Mouse (Mus musculus) forebrain, embryonic 12.5 days (tissue): ENCODE data around the gene Eme1. TPM values are rescaled to one million over a fixed set of nuclear protein-coding genes. Genes with fewer than 3 reads are reported as not detected.
A peak's percentile ranks its signal among the peaks of the same experiment; 100 is the strongest.
"Not testable (repeated sequence)": the region's sequence is repeated elsewhere in the genome, so short reads cannot be mapped to it uniquely, and the experiment has no call there.

Experiments used
- ATAC-seq: fragments of 200-750 bp; cut with Nextera tagmentation; 2 replicates; pipeline ENCODE4 v1.8.0; 2017; ENCODE audit warnings: moderate TSS enrichment; ENCODE audit not compliant: low FRiP score
- H3K27ac ChIP-seq: fragments of 300-500 bp; sonication (generic); 2 replicates; pipeline ENCODE4 v1.5.1; 2016; ENCODE audit warnings: mild to moderate bottlenecking
- H3K27me3 ChIP-seq: fragments of 300-500 bp; sonication (generic); 2 replicates; pipeline ENCODE4 v1.6.1; 2016; ENCODE audit warnings: mild to moderate bottlenecking
- H3K36me3 ChIP-seq: fragments of 300-500 bp; sonication (generic); replicated peaks from 2 replicates; pipeline ENCODE4 v1.6.1; 2016; ENCODE audit warnings: mild to moderate bottlenecking
- H3K4me1 ChIP-seq: fragments of 300-500 bp; sonication (generic); 2 replicates; pipeline ENCODE4 v1.6.1; 2016
- H3K4me2 ChIP-seq: fragments of 300-500 bp; sonication (generic); 2 replicates; pipeline ENCODE4 v1.6.1; 2016; ENCODE audit warnings: mild to moderate bottlenecking, moderate library complexity
- H3K4me3 ChIP-seq: fragments of 300-500 bp; sonication (generic); replicated peaks from 2 replicates; pipeline ENCODE4 v1.5.1; 2016; ENCODE audit warnings: mild to moderate bottlenecking
- H3K9ac ChIP-seq: fragments of 300-500 bp; sonication (generic); 2 replicates; pipeline ENCODE4 v1.6.1; 2016; ENCODE audit warnings: mild to moderate bottlenecking
- H3K9me3 ChIP-seq: fragments of 300-500 bp; sonication (generic); 2 replicates; pipeline ENCODE4 v1.6.1; 2016
- WGBS: fragments of 180-500 bp; shearing (Covaris S2); methylation state at CpG from one replicate; pipeline ENCODE4 v1.1.7; 2016; 5-methylcytosine and 5-hydroxymethylcytosine counted together
- polyA plus RNA-seq: library from polyadenylated mRNA; unstranded; fragments of >200 nt; fragmentation: Nextera tagmentation; extraction: Ambion mirVana; gene quantifications from 2 replicates; pipeline ENCODE4 v1.2.1, GENCODE M21; 2016

Gene Eme1
- polyA plus RNA-seq, 1 experiment from 2014 or later: 43.6 TPM

DNA sequence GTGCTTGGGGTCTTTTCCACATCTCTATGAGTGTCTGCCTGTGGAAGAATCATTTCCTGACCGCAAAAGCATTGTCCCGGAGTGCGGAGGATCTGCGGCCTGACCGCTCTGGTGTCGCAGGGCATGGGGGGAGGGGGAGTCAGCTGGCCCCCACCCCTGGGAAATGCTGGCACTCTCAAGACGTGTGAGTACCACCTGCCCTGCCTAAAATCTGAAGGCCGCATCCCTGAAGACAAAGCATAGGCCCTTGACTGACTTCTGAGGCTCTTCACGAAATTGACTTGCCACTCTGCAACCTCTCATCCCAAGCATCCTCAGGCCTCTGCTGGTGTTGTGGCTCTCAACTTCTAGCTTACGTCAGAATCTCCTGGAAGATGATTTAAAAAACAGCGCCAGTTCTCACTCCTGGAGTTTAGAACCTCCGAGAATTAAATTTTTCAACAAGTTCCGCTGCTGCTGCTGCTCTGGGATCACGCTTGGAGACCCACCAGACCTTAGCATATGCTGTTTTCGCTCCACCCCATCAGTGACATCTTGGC, 23.9 kb upstream of the Eme1 start:
- Histone ChIP-seq H3K4me1 (peaks cover 25% of the 10 kb centered on the region), H3K27ac (peak overlapping the region; percentile 87; the same call in 1 of the 2 replicates), H3K36me3 (no peaks in the 10 kb centered on the region), H3K4me3 (peak overlapping the region; percentile 83), H3K4me2 (peak overlapping the region; percentile 77), H3K9ac (peak overlapping the region; percentile 91), H3K27me3 (no peaks in the 10 kb centered on the region), H3K9me3 (no peaks in the 10 kb centered on the region)
- WGBS: 30% methylated on average over 15 of the region's 15 CpGs
- ATAC-seq: no peak

DNA sequence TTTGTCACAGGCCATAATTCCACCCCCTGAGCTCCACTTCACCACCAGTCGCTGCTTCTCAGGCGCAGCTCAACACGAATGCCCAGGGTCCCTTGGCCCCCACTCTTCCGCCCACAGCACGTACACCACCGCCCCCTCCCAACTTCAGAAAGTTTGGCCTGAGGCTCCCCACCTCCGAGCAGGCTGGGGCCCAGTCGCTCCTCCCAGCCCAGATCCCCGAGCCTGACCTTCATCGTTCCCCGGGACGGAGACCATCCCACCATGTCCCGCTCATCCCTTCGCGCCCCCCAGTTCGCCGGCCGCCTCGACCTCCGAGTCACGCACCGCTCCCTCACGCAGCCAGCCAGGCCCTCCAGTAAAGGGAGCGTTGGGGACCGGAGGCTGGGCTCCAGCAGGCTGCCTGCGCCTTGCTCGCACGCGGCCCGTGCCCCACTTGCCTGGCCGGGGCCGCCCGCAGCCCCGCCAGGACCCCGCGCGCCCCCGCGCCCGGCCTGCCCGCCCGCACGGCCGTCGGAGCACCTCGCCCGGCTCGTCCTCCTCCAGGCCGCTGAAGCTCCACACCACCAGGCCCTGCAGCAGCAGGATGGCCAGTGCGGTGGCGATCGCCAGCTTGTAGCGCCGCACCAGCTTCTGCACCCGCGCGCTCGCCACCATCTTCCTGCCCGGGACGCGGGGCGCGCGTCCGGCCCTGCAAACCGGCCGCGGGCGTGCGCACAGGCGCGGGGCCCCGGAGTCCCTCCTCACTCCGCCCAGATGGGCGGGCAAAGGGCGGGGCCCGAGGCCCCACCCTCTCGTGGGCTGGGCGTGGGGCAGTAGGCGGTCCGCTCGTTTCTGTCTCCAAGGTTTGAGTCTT, 23.2 kb upstream of the Eme1 start, which contains the start of gene Xylt2:
Gene Xylt2, minus strand, starts transcription at position 762 of the 853 bp plus-strand sequence.
- H3K4me3 ChIP-seq: peak within 1 kb of the TSS; percentile 83
- H3K4me2 ChIP-seq: peak within 1 kb of the TSS; percentile 77
- peak within 1 kb of the TSS; percentile 87 for H3K27ac ChIP-seq
- peak; percentile 95 for ATAC-seq
- no peaks in the 10 kb centered on the region for H3K36me3 ChIP-seq
- H3K9me3 ChIP-seq: no peaks in the 10 kb centered on the region
- no peaks in the 10 kb centered on the region for H3K27me3 ChIP-seq
- peak within 1 kb of the TSS; percentile 91 for H3K9ac ChIP-seq
- H3K4me1 ChIP-seq: peaks cover 25% of the 10 kb centered on the region
- WGBS: under 1% methylated on average over 80 of the region's 82 CpGs

DNA sequence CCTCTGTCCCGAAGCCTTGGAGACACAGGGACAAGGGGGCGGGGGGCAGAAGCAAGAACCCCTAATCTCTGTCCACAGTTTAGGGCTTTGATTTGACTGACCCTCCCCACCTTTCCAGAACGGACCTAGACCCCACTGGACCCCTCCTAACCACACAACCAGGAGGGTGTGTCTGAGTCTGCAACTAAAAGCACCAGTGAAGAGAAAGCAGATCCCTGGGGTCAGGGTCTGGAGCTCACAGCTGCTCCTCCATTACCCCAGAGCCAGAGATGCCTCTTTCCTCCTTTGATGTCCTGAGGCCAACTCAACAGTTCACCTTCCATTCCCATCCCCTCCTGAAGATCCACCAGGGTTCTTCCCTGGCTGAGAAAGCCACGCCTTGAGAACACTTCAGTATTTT, 22.5 kb upstream of the Eme1 start:
- H3K4me1 ChIP-seq: peaks cover 25% of the 10 kb centered on the region
- H3K9me3 ChIP-seq: no peaks in the 10 kb centered on the region
- no peaks in the 10 kb centered on the region for H3K27me3 ChIP-seq
- H3K36me3 ChIP-seq: no peaks in the 10 kb centered on the region
- no peak for ATAC-seq
- 48% methylated on average over 4 of the region's 4 CpGs for WGBS
- H3K9ac ChIP-seq: peak overlapping the region; percentile 91
- peak overlapping the region; percentile 77 for H3K4me2 ChIP-seq
- peak overlapping the region; percentile 83 for H3K4me3 ChIP-seq
- H3K27ac ChIP-seq: peak overlapping the region; percentile 87; the same call in 1 of the 2 replicates

DNA sequence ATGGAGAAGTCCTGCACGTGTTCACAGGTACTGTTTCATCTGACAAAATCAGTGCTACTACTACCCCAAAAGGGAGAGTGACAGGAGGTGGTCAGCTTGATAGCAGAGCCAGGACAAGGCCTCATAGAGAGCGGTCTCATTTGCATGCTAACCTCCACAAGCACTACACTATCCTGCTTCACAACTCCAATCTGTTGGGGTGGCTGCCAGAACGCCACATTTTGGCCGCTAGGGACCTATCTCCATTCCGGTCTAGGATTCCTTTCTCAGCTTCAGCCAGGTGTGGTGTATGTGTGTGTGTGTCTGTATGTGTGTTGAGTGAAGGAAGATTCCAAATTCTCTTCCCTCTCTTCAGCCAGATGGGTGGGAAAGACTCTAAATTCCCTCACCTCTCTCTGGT, 21.7 kb upstream of the Eme1 start:
- Histone ChIP-seq H3K27ac (no peak overlapping the region), H3K4me3 (no peak overlapping the region), H3K36me3 (peaks cover 2% of the 10 kb centered on the region; the same call in 1 of the 2 replicates), H3K9ac (no peak overlapping the region), H3K4me2 (no peak overlapping the region), H3K4me1 (peaks cover 25% of the 10 kb centered on the region), H3K9me3 (no peaks in the 10 kb centered on the region), H3K27me3 (no peaks in the 10 kb centered on the region)
- WGBS: 81% methylated on average over 5 of the region's 5 CpGs
- ATAC-seq: no peak

DNA sequence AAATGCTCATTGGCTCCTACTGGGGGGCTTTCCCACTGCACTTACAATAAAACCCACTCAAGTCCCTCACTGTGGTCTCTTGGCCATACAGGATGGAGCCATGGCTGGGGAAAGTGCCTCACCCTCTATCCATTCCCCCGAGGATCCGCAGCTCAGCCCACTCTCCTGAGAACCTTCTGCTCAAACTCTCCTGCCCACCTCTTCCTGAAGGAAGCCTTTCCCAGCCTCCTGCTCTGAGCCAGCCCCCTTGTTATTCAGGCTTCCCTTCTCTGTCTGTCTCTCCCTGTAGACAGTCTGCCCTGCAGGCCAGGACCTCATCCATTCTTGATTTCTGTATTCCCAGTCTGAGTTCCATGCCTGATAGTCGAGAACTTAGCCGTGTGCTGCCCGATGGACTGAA, 21.2 kb upstream of the Eme1 start:
- WGBS: 86% methylated on average over 5 of the region's 5 CpGs
- Histone ChIP-seq H3K4me2 (no peak overlapping the region), H3K9me3 (no peaks in the 10 kb centered on the region), H3K4me3 (no peak overlapping the region), H3K4me1 (peaks cover 25% of the 10 kb centered on the region), H3K9ac (0 out of 2 replicates have a peak overlapping the region, but pooled peaks have one; percentile 4), H3K27me3 (no peaks in the 10 kb centered on the region), H3K27ac (no peak overlapping the region), H3K36me3 (peaks cover 6% of the 10 kb centered on the region)
- no peak for ATAC-seq

DNA sequence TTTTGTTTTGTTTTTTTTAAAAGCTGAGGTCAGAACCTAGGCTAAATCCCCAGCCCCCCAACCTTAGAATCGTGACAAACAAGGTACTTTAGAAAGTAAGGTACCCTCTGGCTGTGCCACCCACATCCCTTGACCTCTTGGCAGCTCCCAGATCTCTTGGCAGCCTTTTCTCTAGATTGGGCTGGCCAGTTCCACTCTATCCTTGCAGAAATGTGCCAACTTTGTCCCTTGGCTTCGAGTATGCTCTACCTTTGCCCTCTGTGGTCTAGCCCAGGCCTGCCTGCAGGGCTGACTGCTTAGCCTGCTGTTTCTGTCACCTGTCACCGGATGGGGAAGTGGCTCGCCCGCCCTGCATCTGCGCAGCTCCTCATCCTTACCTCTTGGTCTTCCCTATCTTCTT, 11.5 kb upstream of the Eme1 start:
- Histone ChIP-seq H3K4me2 (no peak overlapping the region), H3K4me1 (no peaks in the 10 kb centered on the region), H3K27me3 (no peaks in the 10 kb centered on the region), H3K4me3 (no peak overlapping the region), H3K36me3 (peaks cover 85% of the 10 kb centered on the region), H3K9me3 (no peaks in the 10 kb centered on the region), H3K27ac (no peak overlapping the region), H3K9ac (no peak overlapping the region)
- no peak for ATAC-seq
- WGBS: 93% methylated on average over 6 of the region's 6 CpGs

DNA sequence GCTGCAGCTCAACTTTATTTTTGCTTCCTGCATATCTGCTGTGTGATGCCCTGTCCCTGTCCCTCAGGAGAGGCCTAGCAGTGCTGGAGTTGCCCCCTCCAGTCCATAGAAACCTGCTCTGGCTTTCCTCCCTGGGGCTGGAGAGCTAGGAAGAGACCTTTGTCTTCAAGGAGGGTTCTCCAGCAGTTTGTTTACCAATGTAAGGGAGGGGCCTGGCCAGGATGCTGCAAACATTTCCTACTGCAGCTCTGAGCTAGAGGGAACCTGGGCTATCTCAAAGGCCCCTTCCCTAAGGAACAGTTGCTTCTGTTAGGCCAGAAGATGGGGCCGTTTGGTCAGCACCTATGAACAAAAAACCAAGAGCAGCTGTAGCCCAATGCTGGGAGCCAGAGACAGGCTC, 7.6 kb upstream of the Eme1 start:
- no peak overlapping the region for H3K4me3 ChIP-seq
- H3K9me3 ChIP-seq: no peaks in the 10 kb centered on the region
- no peak for ATAC-seq
- no peak overlapping the region for H3K9ac ChIP-seq
- no peaks in the 10 kb centered on the region for H3K4me1 ChIP-seq
- H3K27ac ChIP-seq: no peak overlapping the region
- H3K4me2 ChIP-seq: no peak overlapping the region
- WGBS: 58% methylated on average over 1 of the region's 1 CpGs
- H3K27me3 ChIP-seq: no peaks in the 10 kb centered on the region
- peaks cover 77% of the 10 kb centered on the region for H3K36me3 ChIP-seq

DNA sequence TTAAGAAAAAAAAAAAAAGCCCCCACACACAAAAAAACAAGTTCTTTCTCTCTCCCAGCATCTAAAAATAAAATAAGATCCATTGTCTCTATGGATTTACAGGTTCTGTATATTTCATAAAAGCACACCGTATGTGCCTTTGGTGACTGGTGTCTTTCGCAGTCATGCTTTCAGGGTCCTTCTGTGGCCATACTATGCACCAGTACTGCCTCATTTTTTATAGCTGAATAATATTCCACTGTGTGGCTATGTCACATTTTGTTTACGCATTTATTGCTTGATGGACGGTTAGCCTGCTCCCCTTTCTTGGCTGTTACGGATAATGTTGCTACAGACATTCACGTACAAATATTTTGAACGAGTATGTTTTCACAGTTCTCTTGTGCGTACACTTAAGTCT, 791 bp downstream of the Eme1 start:
- Histone ChIP-seq H3K27me3 (no peaks in the 10 kb centered on the region), H3K4me2 (peak overlapping the region; percentile 72), H3K36me3 (peaks cover 42% of the 10 kb centered on the region), H3K27ac (no peak overlapping the region), H3K9ac (peak overlapping the region; percentile 66; the same call in 1 of the 2 replicates), H3K4me3 (peak overlapping the region; percentile 67), H3K4me1 (peaks cover 14% of the 10 kb centered on the region), H3K9me3 (no peaks in the 10 kb centered on the region)
- no peak for ATAC-seq
- 52% methylated on average over 8 of the region's 8 CpGs for WGBS

DNA sequence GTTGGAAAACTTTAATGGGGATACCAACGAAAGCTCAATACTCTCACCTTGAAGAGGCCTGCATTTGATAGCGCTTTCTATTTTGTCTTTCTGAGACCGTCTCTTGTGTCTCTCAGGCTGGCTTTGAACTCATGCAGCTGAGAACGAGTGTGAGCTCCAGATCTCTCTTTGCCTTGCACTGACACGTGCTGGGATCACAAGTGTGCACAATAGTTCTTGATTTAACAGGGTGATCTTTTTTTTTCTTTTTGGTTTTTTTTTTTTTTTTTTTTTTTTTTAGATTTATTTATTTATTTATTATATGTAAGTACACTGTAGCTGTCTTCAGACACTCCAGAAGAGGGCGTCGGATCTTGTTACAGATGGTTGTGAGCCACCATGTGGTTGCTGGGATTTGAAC, 2.5 kb downstream of the Eme1 start:
- not testable (repeated sequence) for H3K4me2 ChIP-seq, ATAC-seq, H3K9ac ChIP-seq, H3K9me3 ChIP-seq, H3K4me3 ChIP-seq, H3K27me3 ChIP-seq, H3K27ac ChIP-seq
- Histone ChIP-seq H3K36me3 (peaks cover 48% of the 10 kb centered on the region), H3K4me1 (peaks cover 14% of the 10 kb centered on the region)
- WGBS: 95% methylated on average over 5 of the region's 7 CpGs

DNA sequence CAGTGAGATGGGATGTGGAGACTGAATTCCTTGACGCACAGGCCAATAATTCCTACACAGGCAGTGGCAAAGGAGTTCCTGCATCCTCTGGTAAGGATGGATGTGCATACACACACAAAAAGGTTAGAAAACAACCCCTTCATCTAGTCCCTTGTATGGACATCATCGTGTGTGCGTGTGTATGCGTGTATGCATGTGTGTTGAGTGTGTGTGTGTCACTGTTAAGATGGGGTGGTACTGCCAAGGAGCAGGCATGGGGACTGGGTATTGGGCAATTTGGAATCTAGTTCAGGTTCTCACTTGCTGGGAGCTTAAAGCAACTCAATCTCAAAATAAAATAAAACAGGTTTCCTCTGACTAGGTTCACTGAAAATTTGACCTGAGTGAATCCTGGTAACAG, 7.3 kb downstream of the Eme1 start:
- no peak for ATAC-seq
- H3K36me3 ChIP-seq: peaks cover 92% of the 10 kb centered on the region
- H3K27ac ChIP-seq: no peak overlapping the region
- no peak overlapping the region for H3K4me2 ChIP-seq
- no peak overlapping the region for H3K4me3 ChIP-seq
- no peak overlapping the region for H3K9ac ChIP-seq
- WGBS: 96% methylated on average over 4 of the region's 4 CpGs
- no peaks in the 10 kb centered on the region for H3K9me3 ChIP-seq
- no peaks in the 10 kb centered on the region for H3K4me1 ChIP-seq
- no peaks in the 10 kb centered on the region for H3K27me3 ChIP-seq

DNA sequence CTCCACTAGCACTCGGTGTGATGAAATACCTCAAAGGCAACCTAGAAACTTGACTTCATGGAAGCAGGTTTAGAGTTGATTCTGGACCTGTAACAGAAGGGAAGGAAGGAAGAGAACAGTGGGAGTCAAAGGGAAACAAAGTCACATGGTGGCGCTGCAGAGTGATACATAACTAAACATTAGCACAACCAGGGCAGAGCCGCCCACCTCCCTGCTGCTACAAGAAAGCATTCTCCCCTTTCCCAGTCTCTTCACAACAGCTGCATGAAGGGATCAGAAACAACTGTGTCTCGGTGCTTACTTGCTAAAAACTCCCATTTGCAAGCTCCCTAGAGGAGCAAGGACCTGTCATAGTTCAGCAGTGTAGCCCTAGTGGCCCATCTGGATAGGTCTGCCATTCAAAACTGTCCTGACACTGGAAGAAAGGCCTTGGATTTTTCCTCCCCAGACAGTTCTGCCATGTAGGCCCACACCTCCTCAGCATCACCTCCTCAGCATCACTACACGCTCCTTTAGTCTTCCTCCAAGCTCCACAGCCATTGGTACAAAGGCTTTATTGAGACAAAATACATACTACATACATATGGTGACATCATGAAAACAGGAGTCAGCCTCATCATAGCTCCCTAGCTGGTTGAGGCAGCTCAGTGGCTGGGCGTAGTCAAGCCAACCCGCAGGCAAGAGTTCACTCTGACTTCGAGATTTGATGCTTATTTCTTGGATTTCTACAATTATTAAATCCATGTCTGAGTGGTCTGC, 9.1 kb downstream of the Eme1 start:
- no peak overlapping the region for H3K4me2 ChIP-seq
- no peak for ATAC-seq
- H3K36me3 ChIP-seq: peaks cover 94% of the 10 kb centered on the region
- WGBS: 89% methylated on average over 8 of the region's 8 CpGs
- H3K9me3 ChIP-seq: no peaks in the 10 kb centered on the region
- no peaks in the 10 kb centered on the region for H3K27me3 ChIP-seq
- no peaks in the 10 kb centered on the region for H3K4me1 ChIP-seq
- H3K4me3 ChIP-seq: no peak overlapping the region
- no peak overlapping the region for H3K9ac ChIP-seq
- no peak overlapping the region for H3K27ac ChIP-seq

DNA sequence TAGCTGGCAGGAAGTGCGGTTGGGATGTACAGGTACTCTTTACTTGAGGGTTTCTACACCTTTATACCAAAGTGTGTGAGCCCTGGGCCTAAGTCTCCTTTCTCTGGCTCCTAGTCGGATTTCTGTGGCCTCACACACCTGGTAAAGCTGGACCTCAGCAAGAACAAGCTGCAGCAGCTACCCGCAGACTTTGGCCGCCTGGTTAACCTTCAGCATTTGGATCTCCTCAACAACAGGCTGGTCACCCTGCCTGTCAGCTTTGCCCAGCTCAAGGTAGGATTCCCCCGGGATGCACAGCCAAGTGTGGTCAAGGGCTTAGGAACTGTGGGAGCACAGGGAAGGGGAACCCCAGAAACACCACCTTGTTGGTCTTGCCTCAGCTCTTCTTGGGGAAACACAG, 19.3 kb downstream of the Eme1 start:
- Histone ChIP-seq H3K4me3 (no peak overlapping the region), H3K36me3 (peaks cover 81% of the 10 kb centered on the region), H3K27me3 (no peaks in the 10 kb centered on the region), H3K9ac (no peak overlapping the region), H3K4me1 (peaks cover 15% of the 10 kb centered on the region), H3K4me2 (no peak overlapping the region), H3K9me3 (no peaks in the 10 kb centered on the region), H3K27ac (no peak overlapping the region)
- ATAC-seq: no peak
- 91% methylated on average over 5 of the region's 5 CpGs for WGBS
